Mouse (Mus musculus) heart, embryonic 10.5 days (tissue): ENCODE measurements around the gene Gm3106. TPM values are rescaled to one million over a fixed set of nuclear protein-coding genes. Genes with fewer than 3 reads are reported as not detected.
"Not testable (repeated sequence)": the region's sequence is repeated elsewhere in the genome, so short reads cannot be mapped to it uniquely, and the experiment has no call there.

ENCODE experiments used
- DNase-seq: peaks from one replicate; pipeline ENCODE4 v3.0.0-alpha.2; 2017; ENCODE audit warnings: low spot score
- H3K27ac ChIP-seq: fragments of 300-500 bp; sonication (generic); 2 replicates; pipeline ENCODE4 v1.5.1; 2016; ENCODE audit warnings: mild to moderate bottlenecking
- H3K27me3 ChIP-seq: fragments of 300-500 bp; sonication (generic); 2 replicates; pipeline ENCODE4 v1.6.1; 2016; ENCODE audit warnings: mild to moderate bottlenecking; ENCODE audit not compliant: poor library complexity, insufficient read depth, severe bottlenecking
- H3K36me3 ChIP-seq: fragments of 300-500 bp; sonication (generic); 2 replicates; pipeline ENCODE4 v1.6.1; 2016; ENCODE audit warnings: mild to moderate bottlenecking, moderate library complexity
- H3K4me1 ChIP-seq: fragments of 300-500 bp; sonication (generic); 2 replicates; pipeline ENCODE4 v1.6.1; 2016; ENCODE audit warnings: mild to moderate bottlenecking
- H3K4me3 ChIP-seq: fragments of 300-500 bp; sonication (generic); 2 replicates; pipeline ENCODE4 v1.5.1; 2016; ENCODE audit warnings: mild to moderate bottlenecking, moderate library complexity
- H3K9me3 ChIP-seq: fragments of 300-500 bp; sonication (generic); 2 replicates; pipeline ENCODE4 v1.6.1; 2016; ENCODE audit warnings: mild to moderate bottlenecking, moderate library complexity
- WGBS: fragments of 180-500 bp; shearing (Covaris S2); methylation state at CpG from one replicate; pipeline ENCODE4 v1.1.7; 2016; 5-methylcytosine and 5-hydroxymethylcytosine counted together
- polyA plus RNA-seq: library from polyadenylated mRNA; unstranded; fragments of >200 nt; fragmentation: Nextera tagmentation; extraction: Ambion mirVana; gene quantifications from 2 replicates; pipeline ENCODE4 v1.2.1, GENCODE M21; 2016

Gm3106 gene
- polyA plus RNA-seq: not detected in 2 replicates

DNA sequence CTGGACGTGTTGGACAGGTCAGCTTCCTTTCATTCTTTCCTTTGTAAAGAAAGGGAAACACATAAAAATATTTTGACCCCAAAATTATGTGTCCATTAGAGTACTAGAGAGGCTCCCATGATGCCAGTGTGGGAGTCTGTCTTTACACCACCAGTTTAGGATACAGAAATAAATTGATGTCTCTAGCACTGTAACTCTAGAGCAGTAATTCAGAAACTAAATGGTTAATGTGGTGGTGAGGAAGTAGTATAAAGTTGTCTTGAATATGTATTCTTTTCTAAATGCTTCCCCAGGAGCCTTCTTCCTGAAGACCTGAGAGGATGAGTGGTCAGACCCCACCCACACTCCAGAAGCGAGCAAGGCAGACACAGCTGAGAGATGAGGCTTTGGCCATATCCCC is at the start of gene Gm3106:
Gene Gm3106 (plus strand): TSS at position 301 of the 400 bp plus-strand sequence.
- H3K4me3 ChIP-seq, H3K27me3 ChIP-seq, H3K36me3 ChIP-seq, H3K4me1 ChIP-seq, H3K27ac ChIP-seq, H3K9me3 ChIP-seq, DNase-seq: not testable (repeated sequence)
- no CpG with 5 or more reads among the region's 2 CpGs for WGBS

Other genes with a start within 250 kb of the Gm3106 start
- gene BC061212, start 147.5 kb upstream of the Gm3106 start, polyA plus RNA-seq: not detected in 2 replicates
- not detected in 2 replicates for gene Gm6351, start 141.6 kb upstream of the Gm3106 start, polyA plus RNA-seq
- 0.11 and 0.14 TPM in 2 replicates for gene A430089I19Rik, start 88.8 kb downstream of the Gm3106 start, polyA plus RNA-seq
- gene Gm6502, start 96.4 kb downstream of the Gm3106 start, polyA plus RNA-seq: not detected in 2 replicates
- gene AA792892, start 121.7 kb downstream of the Gm3106 start, polyA plus RNA-seq: not detected in 2 replicates
- gene Gm7682, start 227.8 kb downstream of the Gm3106 start, polyA plus RNA-seq: not detected in 2 replicates